Mouse (Mus musculus) cerebellum, adult (tissue): ENCODE measurements around the gene Gm12394.
"Not testable (repeated sequence)": the region's sequence is repeated elsewhere in the genome, so short reads cannot be mapped to it uniquely, and the experiment has no call there.

ENCODE experiments used
- ATAC-seq: cut with Nextera tagmentation; 2 replicates; pipeline ENCODE4 v1.9.2; 2017; ENCODE audit warnings: mild to moderate bottlenecking, moderate library complexity, mixed read lengths; ENCODE audit not compliant: insufficient number of reproducible peaks, low FRiP score, low TSS enrichment

Gm12394 gene

GRCm38 (mm10) chr4:42867390-42867789 lies 10.8 kb upstream of the Gm12394 start:
- no peak for ATAC-seq

- not testable (repeated sequence) for ATAC-seq
Measured at GRCm38 (mm10) chr4:42863487-42863886, 6.9 kb upstream of the Gm12394 start.

- not testable (repeated sequence) for ATAC-seq
Measured at GRCm38 (mm10) chr4:42860483-42860882, 3.9 kb upstream of the Gm12394 start.

GRCm38 (mm10) chr4:42853788-42854187 lies 2.8 kb downstream of the Gm12394 start, which contains the start of gene Fam205a1:
Fam205a1 (minus strand) TSS chr4:42853888.
- ATAC-seq = not testable (repeated sequence)

- not testable (repeated sequence) for ATAC-seq
Measured at GRCm38 (mm10) chr4:42773893-42774292, 82.7 kb downstream of the Gm12394 start, which contains the start of gene Ccl21a. Ccl21a (minus strand) TSS chr4:42773993.

- ATAC-seq = not testable (repeated sequence)
Measured at GRCm38 (mm10) chr4:42756477-42756876, 100.1 kb downstream of the Gm12394 start, which contains the start of gene Ccl19. Ccl19 (minus strand) TSS chr4:42756577.

GRCm38 (mm10) chr4:42735245-42735644 lies 121.3 kb downstream of the Gm12394 start, which contains the start of gene 4930578G10Rik:
4930578G10Rik (plus strand) TSS chr4:42735545.
- not testable (repeated sequence) for ATAC-seq
